Mouse (Mus musculus) embryonic fibroblast, embryonic 13.5 days (primary cell): ENCODE data around the gene C8g. TPM values are rescaled to one million over a fixed set of nuclear protein-coding genes. Genes with fewer than 3 reads are reported as not detected.

Experiments
- H3K27ac ChIP-seq: 2 replicates; pipeline ENCODE4 v1.5.1; 2012; ENCODE audit warnings: low read length, control low read depth, inconsistent platforms; ENCODE audit not compliant: insufficient read depth
- H3K4me1 ChIP-seq: 2 replicates; pipeline ENCODE4 v1.6.1; 2011; ENCODE audit warnings: low read length; ENCODE audit not compliant: control insufficient read depth, insufficient read depth
- H3K4me3 ChIP-seq: 2 replicates; pipeline ENCODE4 v1.5.1; 2011; ENCODE audit warnings: mild to moderate bottlenecking, control low read depth, low read length; ENCODE audit not compliant: insufficient read depth
- CTCF ChIP-seq: IDR thresholded peaks from 2 replicates; pipeline ENCODE4 v1.5.1; 2011; ENCODE audit warnings: mild to moderate bottlenecking, control low read depth, low read length, moderate library complexity, borderline replicate concordance; ENCODE audit not compliant: insufficient read depth
- POLR2A ChIP-seq: IDR thresholded peaks from 2 replicates; pipeline ENCODE4 v1.6.1; 2011; ENCODE audit warnings: low read depth, mild to moderate bottlenecking, control low read depth, low read length, moderate library complexity
- polyA plus RNA-seq: library from polyadenylated mRNA; stranded (reverse); fragments of >200 nt; gene quantifications from 2 replicates; pipeline ENCODE4 v1.2.4, GENCODE M21; 2011; ENCODE audit warnings: low read depth; ENCODE audit not compliant: missing spikeins, insufficient read length

The C8g gene
- polyA plus RNA-seq, 1 experiment, result 0.91 TPM

GRCm38 (mm10) chr2:25534866-25535182, 33.3 kb upstream of the C8g start:
- Histone ChIP-seq H3K4me1 (peaks cover 6% of the 10 kb centered on the region), H3K27ac (peak overlapping the region; percentile 97), H3K4me3 (no peak overlapping the region)
- no peak for TF ChIP-seq CTCF

GRCm38 (mm10) chr2:25534178-25534865, 32.8 kb upstream of the C8g start:
- no peak for TF ChIP-seq CTCF
- TF ChIP-seq POLR2A, result no peak
- Histone ChIP-seq H3K4me3 (no peak overlapping the region), H3K4me1 (peaks cover 6% of the 10 kb centered on the region), H3K27ac (peak overlapping the region; percentile 97)

GRCm38 (mm10) chr2:25533707-25534106, 32.2 kb upstream of the C8g start:
- no peak overlapping the region for H3K4me3 ChIP-seq
- TF ChIP-seq POLR2A (no peak), CTCF (no peak)
- peak overlapping the region; percentile 94 for H3K27ac ChIP-seq
- peaks cover 6% of the 10 kb centered on the region for H3K4me1 ChIP-seq

- no peaks in the 10 kb centered on the region for H3K4me1 ChIP-seq
- TF ChIP-seq POLR2A (no peak), CTCF (no peak)
- H3K27ac ChIP-seq, result no peak overlapping the region
- no peak overlapping the region for H3K4me3 ChIP-seq
Measured at GRCm38 (mm10) chr2:25526510-25527302, 25.2 kb upstream of the C8g start.

GRCm38 (mm10) chr2:25509912-25510311, 8.4 kb upstream of the C8g start:
- H3K27ac ChIP-seq, result no peak overlapping the region
- no peaks in the 10 kb centered on the region for H3K4me1 ChIP-seq
- H3K4me3 ChIP-seq, result no peak overlapping the region
- TF ChIP-seq POLR2A, result no peak
- peak; percentile 21; the same call in 1 of the 2 replicates for TF ChIP-seq CTCF

- H3K4me1 ChIP-seq, result no peaks in the 10 kb centered on the region
- no peak overlapping the region for H3K27ac ChIP-seq
- no peak for TF ChIP-seq POLR2A
- TF ChIP-seq CTCF, result peak; percentile 25; the same call in 1 of the 2 replicates
- no peak overlapping the region for H3K4me3 ChIP-seq
Measured at GRCm38 (mm10) chr2:25506964-25507363, 5.4 kb upstream of the C8g start.

GRCm38 (mm10) chr2:25505860-25506259, 4.3 kb upstream of the C8g start:
- Histone ChIP-seq H3K27ac (no peak overlapping the region), H3K4me1 (no peaks in the 10 kb centered on the region), H3K4me3 (no peak overlapping the region)
- TF ChIP-seq POLR2A (no peak), CTCF (no peak)

- TF ChIP-seq CTCF (no peak), POLR2A (no peak)
- no peak overlapping the region for H3K27ac ChIP-seq
- H3K4me1 ChIP-seq, result no peaks in the 10 kb centered on the region
- no peak overlapping the region for H3K4me3 ChIP-seq
Measured at GRCm38 (mm10) chr2:25505000-25505399, 3.5 kb upstream of the C8g start.

GRCm38 (mm10) chr2:25504538-25504937, 3.0 kb upstream of the C8g start:
- TF ChIP-seq CTCF (no peak), POLR2A (no peak)
- Histone ChIP-seq H3K4me1 (no peaks in the 10 kb centered on the region), H3K4me3 (no peak overlapping the region), H3K27ac (no peak overlapping the region)

- no peaks in the 10 kb centered on the region for H3K4me1 ChIP-seq
- TF ChIP-seq CTCF, result no peak
- no peak for TF ChIP-seq POLR2A
- no peak overlapping the region for H3K27ac ChIP-seq
Measured at GRCm38 (mm10) chr2:25502726-25503125, 1.2 kb upstream of the C8g start.

More at GRCm38 (mm10) chr2:25502726-25503125, 1.2 kb upstream of the C8g start:
- H3K4me3 ChIP-seq, result no peak overlapping the region
